Mouse (Mus musculus) midbrain, postnatal 0 days (tissue): ENCODE results near the gene Mob4. TPM values are rescaled to one million over a fixed set of nuclear protein-coding genes. Genes with fewer than 3 reads are reported as not detected.

Experiments
- ATAC-seq: fragments of 200-750 bp; cut with Nextera tagmentation; 2 replicates; pipeline ENCODE4 v1.8.0; 2017; ENCODE audit warnings: moderate number of reproducible peaks, mild to moderate bottlenecking, moderate TSS enrichment, moderate library complexity; ENCODE audit not compliant: low FRiP score
- DNase-seq: peaks from one replicate; pipeline ENCODE4 v3.0.0-alpha.2; 2015; ENCODE audit warnings: low spot score
- H3K27ac ChIP-seq: fragments of 300-500 bp; sonication (generic); 2 replicates; pipeline ENCODE4 v1.5.1; 2014; ENCODE audit warnings: low read depth, mild to moderate bottlenecking, low read length, mixed read lengths
- H3K27me3 ChIP-seq: fragments of 300-500 bp; sonication (generic); 2 replicates; pipeline ENCODE4 v1.6.1; 2014; ENCODE audit warnings: low read length, control low read depth, mixed read lengths; ENCODE audit not compliant: insufficient read depth
- H3K36me3 ChIP-seq: fragments of 300-500 bp; sonication (generic); 2 replicates; pipeline ENCODE4 v1.6.1; 2014; ENCODE audit warnings: low read length, control low read depth, mixed read lengths; ENCODE audit not compliant: insufficient read depth
- H3K4me1 ChIP-seq: fragments of 300-500 bp; sonication (generic); 2 replicates; pipeline ENCODE4 v1.6.1; 2014; ENCODE audit warnings: mild to moderate bottlenecking, control low read depth, antibody characterized with exemption, low read length, mixed read lengths; ENCODE audit not compliant: insufficient read depth
- H3K4me2 ChIP-seq: fragments of 300-500 bp; sonication (generic); 2 replicates; pipeline ENCODE4 v1.6.1; 2014; ENCODE audit warnings: low read depth, mild to moderate bottlenecking, low read length, mixed read lengths; ENCODE audit not compliant: poor library complexity, severe bottlenecking
- H3K4me3 ChIP-seq: fragments of 300-500 bp; sonication (generic); 2 replicates; pipeline ENCODE4 v1.5.1; 2014; ENCODE audit warnings: low read depth, mild to moderate bottlenecking, low read length, moderate library complexity
- H3K9ac ChIP-seq: fragments of 300-500 bp; sonication (generic); replicated peaks from 2 replicates; pipeline ENCODE4 v1.6.1; 2014; ENCODE audit warnings: mild to moderate bottlenecking, low read length, moderate library complexity, mixed read lengths; ENCODE audit not compliant: poor library complexity, severe bottlenecking
- H3K9me3 ChIP-seq: fragments of 300-500 bp; sonication (generic); 2 replicates; pipeline ENCODE4 v1.6.1; 2016; ENCODE audit warnings: low read length, control low read depth
- CTCF ChIP-seq: IDR thresholded peaks from 2 replicates; pipeline ENCODE4 v1.5.1; 2016; ENCODE audit warnings: antibody characterized with exemption, mild to moderate bottlenecking
- WGBS: fragments of 180-500 bp; shearing (Covaris S2); extraction: QIAGEN DNeasy Blood & Tissue Kit; methylation state at CpG from one replicate; pipeline ENCODE4 v1.1.7; 2014; 5-methylcytosine and 5-hydroxymethylcytosine counted together
- polyA plus RNA-seq: library from polyadenylated mRNA; unstranded; fragments of >200 nt; fragmentation: Nextera tagmentation; extraction: Ambion mirVana; gene quantifications from 2 replicates; pipeline ENCODE4 v1.2.1, GENCODE M21; 2015
- total RNA-seq: library from RNA; depleted of rRNA; stranded (reverse); fragments of >200 nt; gene quantifications from 2 replicates; pipeline ENCODE4 v1.2.3, GENCODE M21; 2014

Mob4 gene
- total and polyA plus RNA-seq, 2 experiments from 2014 or later = 80.9 to 143 TPM

- H3K4me1 ChIP-seq = no peaks in the 10 kb centered on the region
- WGBS = 94% methylated on average over 4 of the region's 4 CpGs
- H3K4me3 ChIP-seq = no peak overlapping the region
- H3K27me3 ChIP-seq = no peaks in the 10 kb centered on the region
- H3K9ac ChIP-seq = no peak overlapping the region
- H3K9me3 ChIP-seq = no peaks in the 10 kb centered on the region
- no peak for TF ChIP-seq CTCF
- H3K4me2 ChIP-seq = no peak overlapping the region
- DNase-seq (no peak), ATAC-seq (no peak)
- H3K36me3 ChIP-seq = no peaks in the 10 kb centered on the region
- H3K27ac ChIP-seq = no peak overlapping the region
Measured at GRCm38 (mm10) chr1:55168591-55168990, 37.6 kb downstream of the Mob4 start.

- no peak for ATAC-seq
- 63% methylated on average over 22 of the region's 22 CpGs for WGBS
- H3K9ac ChIP-seq = no peak overlapping the region
Measured at GRCm38 (mm10) chr1:55171361-55172325, 40.6 kb downstream of the Mob4 start.

DNA sequence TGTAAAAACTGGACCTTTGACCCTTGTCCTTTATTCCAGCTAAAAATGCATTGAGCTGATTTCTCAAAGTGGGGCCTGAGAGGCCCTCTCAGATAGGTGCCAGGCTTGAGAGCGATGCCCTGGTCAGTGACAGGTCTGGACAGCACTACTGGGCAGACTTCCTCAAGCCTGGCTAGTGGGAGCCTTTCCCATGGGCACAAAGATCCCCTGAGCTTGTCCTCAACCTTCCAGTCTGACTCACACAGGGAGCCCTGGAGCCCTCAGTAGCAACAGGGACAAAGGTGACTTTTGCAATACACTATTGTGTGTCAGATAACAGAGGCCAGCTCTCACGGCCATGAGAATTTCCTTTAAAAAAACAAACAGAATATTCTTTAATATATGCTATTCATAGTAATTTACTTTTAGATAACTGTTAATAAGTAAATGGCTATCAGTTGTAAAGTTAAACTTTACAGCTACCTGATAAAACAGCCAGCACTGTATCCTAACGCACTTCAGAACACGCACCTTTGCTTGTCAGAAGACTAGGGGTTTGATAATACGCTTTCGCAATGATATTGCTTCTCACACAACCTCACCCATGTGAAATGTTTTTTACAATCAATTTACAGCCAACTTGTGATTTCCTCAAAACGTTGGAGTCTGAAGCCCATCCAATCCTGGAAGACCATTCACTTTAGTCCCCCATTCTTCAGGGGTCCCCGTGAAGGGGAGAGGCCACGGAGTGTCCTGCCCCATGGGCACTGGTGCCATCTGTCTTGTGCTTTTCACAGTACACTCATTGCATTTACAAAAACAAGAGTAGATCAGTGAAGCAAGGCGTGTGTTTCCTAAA is 42.9 kb downstream of the Mob4 start:
- H3K36me3 ChIP-seq = no peaks in the 10 kb centered on the region
- H3K4me3 ChIP-seq = no peak overlapping the region
- ATAC-seq (no peak), DNase-seq (no peak)
- H3K27ac ChIP-seq = no peak overlapping the region
- no peaks in the 10 kb centered on the region for H3K27me3 ChIP-seq
- H3K9me3 ChIP-seq = no peaks in the 10 kb centered on the region
- H3K4me1 ChIP-seq = no peaks in the 10 kb centered on the region
- TF ChIP-seq CTCF = no peak
- no peak overlapping the region for H3K4me2 ChIP-seq
- H3K9ac ChIP-seq = no peak overlapping the region
- 82% methylated on average over 10 of the region's 10 CpGs for WGBS

More at GRCm38 (mm10) chr1:55171361-55172325, 40.6 kb downstream of the Mob4 start:
- no peak for DNase-seq
- Histone ChIP-seq H3K36me3 (no peaks in the 10 kb centered on the region), H3K9me3 (no peaks in the 10 kb centered on the region), H3K4me1 (no peaks in the 10 kb centered on the region), H3K27ac (no peak overlapping the region), H3K4me2 (peak overlapping the region; percentile 22), H3K27me3 (no peaks in the 10 kb centered on the region), H3K4me3 (peak overlapping the region; percentile 14)
- TF ChIP-seq CTCF = no peak

DNA sequence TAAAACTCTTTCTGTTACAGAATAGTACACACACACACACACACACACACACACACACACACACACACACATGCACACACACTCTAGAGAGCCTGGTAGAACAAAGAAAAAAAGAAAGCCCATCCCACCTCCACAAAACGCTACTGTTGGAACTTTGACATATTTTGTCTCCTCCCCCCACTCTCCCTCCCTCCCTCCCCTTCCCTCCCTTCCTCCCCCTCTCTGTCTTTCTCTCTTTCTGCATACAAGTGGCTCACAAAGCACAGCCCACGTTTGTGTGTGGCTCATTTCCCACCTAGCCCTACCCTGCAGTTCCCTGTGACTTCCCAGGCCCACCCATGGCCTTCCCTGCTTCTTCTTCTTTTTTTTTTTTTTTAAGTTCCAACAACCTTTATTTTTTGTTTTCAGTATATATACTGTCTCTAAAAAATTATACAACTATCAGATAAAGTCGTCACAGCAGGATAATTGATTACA is 43.6 kb downstream of the Mob4 start:
- H3K36me3 ChIP-seq = no peaks in the 10 kb centered on the region
- WGBS = 36% methylated on average over 3 of the region's 3 CpGs
- H3K4me1 ChIP-seq = no peaks in the 10 kb centered on the region
- H3K27me3 ChIP-seq = no peaks in the 10 kb centered on the region
- no peak for ATAC-seq
- no peak overlapping the region for H3K27ac ChIP-seq
- H3K9ac ChIP-seq = no peak overlapping the region
- H3K4me2 ChIP-seq = no peak overlapping the region
- no peak for DNase-seq
- H3K4me3 ChIP-seq = no peak overlapping the region
- TF ChIP-seq CTCF = no peak
- H3K9me3 ChIP-seq = no peaks in the 10 kb centered on the region

DNA sequence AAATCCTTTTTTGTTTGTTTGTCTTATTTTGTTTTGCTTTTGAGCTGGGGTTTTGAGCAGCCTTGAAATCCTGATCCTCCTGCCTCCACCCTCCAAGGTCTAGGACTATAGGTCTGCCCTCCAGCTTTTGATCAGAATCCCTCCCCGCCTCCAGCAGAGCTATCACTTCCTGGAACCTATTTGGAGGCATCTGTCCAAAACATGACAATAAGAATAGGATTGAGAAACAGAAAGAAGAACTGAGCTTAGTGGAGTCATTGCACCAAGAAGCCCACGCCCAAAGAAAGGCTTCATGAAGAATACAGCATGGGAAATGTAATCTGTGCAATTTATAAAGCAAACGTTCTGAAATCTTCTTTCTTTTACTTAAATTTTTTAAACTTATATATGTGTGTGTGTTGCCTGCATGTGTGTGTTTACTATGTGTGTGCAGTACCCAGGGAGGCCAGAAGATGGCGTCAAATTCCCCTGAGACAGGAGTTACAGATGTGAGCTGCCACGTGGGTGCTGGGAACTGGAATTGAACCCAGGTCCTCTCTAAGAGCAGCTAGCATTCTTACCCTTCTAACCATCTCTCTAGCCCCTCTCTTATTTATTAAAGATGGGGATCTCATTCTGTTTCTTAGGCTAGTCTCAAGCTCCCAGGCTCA is 49.0 kb downstream of the Mob4 start:
- Histone ChIP-seq H3K4me3 (no peak overlapping the region), H3K4me2 (no peak overlapping the region), H3K4me1 (no peaks in the 10 kb centered on the region), H3K36me3 (no peaks in the 10 kb centered on the region), H3K27ac (no peak overlapping the region), H3K9ac (no peak overlapping the region), H3K9me3 (no peaks in the 10 kb centered on the region), H3K27me3 (no peaks in the 10 kb centered on the region)
- TF ChIP-seq CTCF = peak; percentile 35
- 84% methylated on average over 5 of the region's 5 CpGs for WGBS
- no peak for ATAC-seq
- DNase-seq = no peak
